Mouse (Mus musculus) forebrain, embryonic 15.5 days (tissue): ENCODE measurements around the gene Mcat. TPM values are rescaled to one million over a fixed set of nuclear protein-coding genes. Genes with fewer than 3 reads are reported as not detected.
A peak's percentile ranks its signal among the peaks of the same experiment; 100 is the strongest.

Experiments
- ATAC-seq: fragments of 200-750 bp; cut with Nextera tagmentation; replicated peaks from 2 replicates; pipeline ENCODE4 v1.8.0; 2017; ENCODE audit warnings: mild to moderate bottlenecking, moderate TSS enrichment, moderate library complexity
- H3K27ac ChIP-seq: fragments of 300-500 bp; sonication (generic); replicated peaks from 2 replicates; pipeline ENCODE4 v1.5.1; 2015; ENCODE audit warnings: mild to moderate bottlenecking, inconsistent platforms
- H3K27me3 ChIP-seq: fragments of 300-500 bp; sonication (generic); 2 replicates; pipeline ENCODE4 v1.6.1; 2015; ENCODE audit warnings: inconsistent platforms
- H3K36me3 ChIP-seq: fragments of 300-500 bp; sonication (generic); 2 replicates; pipeline ENCODE4 v1.6.1; 2015; ENCODE audit warnings: mild to moderate bottlenecking, inconsistent platforms
- H3K4me1 ChIP-seq: fragments of 300-500 bp; sonication (generic); 2 replicates; pipeline ENCODE4 v1.6.1; 2015; ENCODE audit warnings: inconsistent platforms
- H3K4me2 ChIP-seq: fragments of 300-500 bp; sonication (generic); replicated peaks from 2 replicates; pipeline ENCODE4 v1.6.1; 2015; ENCODE audit warnings: mild to moderate bottlenecking, inconsistent platforms
- H3K4me3 ChIP-seq: fragments of 300-500 bp; sonication (generic); 2 replicates; pipeline ENCODE4 v1.5.1; 2015; ENCODE audit warnings: mild to moderate bottlenecking, inconsistent platforms
- H3K9ac ChIP-seq: fragments of 300-500 bp; sonication (generic); replicated peaks from 2 replicates; pipeline ENCODE4 v1.6.1; 2015; ENCODE audit warnings: mild to moderate bottlenecking, inconsistent platforms
- H3K9me3 ChIP-seq: fragments of 300-500 bp; sonication (generic); 2 replicates; pipeline ENCODE4 v1.6.1; 2016; ENCODE audit warnings: inconsistent platforms
- WGBS: fragments of 180-500 bp; shearing (Covaris S2); methylation state at CpG from one replicate; pipeline ENCODE4 v1.1.7; 2015; ENCODE audit warnings: mixed read lengths; 5-methylcytosine and 5-hydroxymethylcytosine counted together
- polyA plus RNA-seq: library from polyadenylated mRNA; unstranded; fragments of >200 nt; fragmentation: Nextera tagmentation; extraction: Ambion mirVana; gene quantifications from 2 replicates; pipeline ENCODE4 v1.2.1, GENCODE M21; 2015

Mcat gene
- polyA plus RNA-seq, 1 experiment from 2014 or later, result 36.0 TPM

DNA sequence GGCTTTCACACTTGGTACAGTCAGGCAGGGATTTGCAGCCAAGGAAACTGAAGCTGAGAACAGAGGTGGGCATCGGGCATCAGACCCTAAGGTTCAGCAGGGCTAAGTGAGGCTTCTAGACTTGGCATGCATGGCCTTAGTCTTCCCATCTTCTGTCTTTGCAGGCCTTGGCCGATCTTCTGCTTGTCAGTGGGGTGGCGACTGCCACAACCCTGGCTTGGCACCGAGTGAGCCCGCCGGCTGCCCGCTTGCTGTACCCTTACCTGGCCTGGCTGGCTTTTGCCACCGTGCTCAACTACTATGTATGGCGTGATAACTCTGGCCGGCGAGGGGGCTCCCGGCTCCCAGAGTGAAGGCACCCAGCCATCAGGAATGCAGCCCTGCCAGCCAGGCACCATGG is 10.0 kb upstream of the Mcat start:
- ATAC-seq, result no peak

DNA sequence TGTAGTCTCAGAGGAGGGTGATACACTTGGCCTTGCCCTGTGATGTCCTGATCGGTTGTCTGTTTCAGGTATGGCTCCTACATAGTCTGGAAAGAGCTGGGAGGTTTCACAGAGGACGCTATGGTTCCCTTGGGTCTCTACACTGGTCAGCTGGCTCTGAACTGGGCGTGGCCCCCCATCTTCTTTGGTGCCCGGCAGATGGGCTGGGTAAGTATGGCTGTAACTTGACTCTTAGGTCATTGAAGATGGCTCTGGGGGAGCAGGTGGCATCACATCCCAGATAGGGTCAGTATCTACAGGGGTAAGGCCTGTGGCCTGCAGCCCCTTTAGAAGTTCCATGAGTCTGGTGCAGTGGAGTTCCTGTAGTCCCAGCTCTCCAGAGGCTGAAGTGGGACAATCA is 8.5 kb upstream of the Mcat start:
- no peak overlapping the region for H3K9ac ChIP-seq
- ATAC-seq, result no peak
- H3K4me1 ChIP-seq, result no peaks in the 10 kb centered on the region
- H3K27me3 ChIP-seq, result no peaks in the 10 kb centered on the region
- no peaks in the 10 kb centered on the region for H3K9me3 ChIP-seq
- no peak overlapping the region for H3K4me2 ChIP-seq
- H3K27ac ChIP-seq, result no peak overlapping the region
- no peak overlapping the region for H3K4me3 ChIP-seq
- 91% methylated on average over 4 of the region's 4 CpGs for WGBS
- peaks cover 27% of the 10 kb centered on the region for H3K36me3 ChIP-seq

More for the DNA sequence above, 10.0 kb upstream of the Mcat start:
- no peak overlapping the region for H3K9ac ChIP-seq
- no peak overlapping the region for H3K4me2 ChIP-seq
- no peak overlapping the region for H3K27ac ChIP-seq
- no peak overlapping the region for H3K4me3 ChIP-seq
- H3K27me3 ChIP-seq, result no peaks in the 10 kb centered on the region
- 97% methylated on average over 12 of the region's 12 CpGs for WGBS
- H3K9me3 ChIP-seq, result no peaks in the 10 kb centered on the region
- H3K36me3 ChIP-seq, result peaks cover 42% of the 10 kb centered on the region
- no peaks in the 10 kb centered on the region for H3K4me1 ChIP-seq

DNA sequence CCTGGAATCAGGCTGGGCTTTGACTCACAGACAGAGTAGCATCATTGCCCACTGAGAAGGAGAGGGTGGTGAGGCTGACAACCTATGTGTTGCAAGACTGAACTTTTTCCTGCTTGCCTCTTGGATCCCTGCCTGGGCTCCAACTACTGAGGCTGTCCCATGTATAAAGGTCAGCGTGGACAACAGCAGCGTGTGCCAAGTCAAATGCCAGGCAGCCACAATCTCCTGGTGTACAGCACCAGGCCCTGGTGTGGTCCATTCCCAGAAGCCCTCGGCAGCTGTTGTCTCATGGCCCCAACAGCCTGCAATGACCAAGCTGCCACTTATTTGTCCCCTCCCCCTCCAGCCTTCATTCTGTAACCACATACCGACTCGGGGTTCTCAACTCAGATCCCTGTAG is 8.0 kb upstream of the Mcat start:
- WGBS, result 87% methylated on average over 5 of the region's 5 CpGs
- no peaks in the 10 kb centered on the region for H3K4me1 ChIP-seq
- no peaks in the 10 kb centered on the region for H3K27me3 ChIP-seq
- H3K9ac ChIP-seq, result no peak overlapping the region
- no peaks in the 10 kb centered on the region for H3K9me3 ChIP-seq
- no peak for ATAC-seq
- no peak overlapping the region for H3K4me2 ChIP-seq
- H3K36me3 ChIP-seq, result peaks cover 23% of the 10 kb centered on the region
- H3K4me3 ChIP-seq, result no peak overlapping the region
- no peak overlapping the region for H3K27ac ChIP-seq

DNA sequence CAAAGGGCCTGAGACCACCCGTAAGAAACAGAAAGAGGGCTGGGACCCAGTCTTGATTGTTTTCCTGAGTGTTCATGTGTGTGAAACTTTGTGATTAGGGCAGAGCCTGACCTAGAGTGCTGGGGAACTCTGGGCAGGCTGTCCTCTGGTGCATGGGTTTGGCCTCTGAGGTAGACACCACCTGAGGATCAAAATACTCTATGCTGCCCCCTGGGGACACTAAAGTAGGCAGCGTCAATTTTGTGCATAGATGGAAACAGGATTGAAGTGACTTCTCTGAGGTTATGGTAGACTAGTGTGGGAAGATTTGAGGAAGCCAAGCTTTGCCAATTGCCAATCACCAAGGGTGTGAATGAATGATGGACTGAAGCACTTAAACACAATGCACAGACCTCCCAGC is 7.1 kb upstream of the Mcat start:
- ATAC-seq, result no peak
- H3K4me2 ChIP-seq, result no peak overlapping the region
- H3K27me3 ChIP-seq, result no peaks in the 10 kb centered on the region
- 66% methylated on average over 2 of the region's 2 CpGs for WGBS
- H3K9ac ChIP-seq, result no peak overlapping the region
- H3K9me3 ChIP-seq, result no peaks in the 10 kb centered on the region
- no peaks in the 10 kb centered on the region for H3K4me1 ChIP-seq
- H3K36me3 ChIP-seq, result peaks cover 13% of the 10 kb centered on the region; the same call in 1 of the 2 replicates
- no peak overlapping the region for H3K27ac ChIP-seq
- H3K4me3 ChIP-seq, result no peak overlapping the region

- Histone ChIP-seq H3K36me3 (peaks cover 3% of the 10 kb centered on the region; the same call in 1 of the 2 replicates), H3K4me2 (no peak overlapping the region), H3K4me3 (no peak overlapping the region), H3K4me1 (no peaks in the 10 kb centered on the region), H3K27ac (no peak overlapping the region), H3K27me3 (no peaks in the 10 kb centered on the region), H3K9ac (no peak overlapping the region), H3K9me3 (no peaks in the 10 kb centered on the region)
- WGBS, result 63% methylated on average over 11 of the region's 11 CpGs
- ATAC-seq, result no peak
Measured at GRCm38 (mm10) chr15:83569682-83570081, 6.1 kb upstream of the Mcat start.

DNA sequence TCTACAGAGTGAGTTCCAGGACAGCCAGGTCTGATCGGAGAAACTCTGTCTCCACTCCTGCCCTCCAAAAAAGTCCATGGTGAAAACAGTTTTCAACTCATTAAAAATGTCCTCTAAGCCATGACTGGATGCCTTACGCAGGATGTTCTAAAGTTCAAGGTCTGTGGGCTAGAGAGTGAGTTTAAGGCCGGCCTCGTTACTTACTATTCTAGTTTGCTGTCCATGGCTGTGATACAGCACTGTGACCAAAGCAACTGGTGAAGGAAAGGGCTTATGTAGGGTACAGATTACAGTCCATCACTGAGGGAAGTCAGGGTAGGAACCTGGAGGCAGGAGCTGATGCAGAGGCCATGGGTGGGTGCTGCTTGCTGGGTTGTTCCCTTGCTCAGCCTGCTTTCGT is 5.0 kb upstream of the Mcat start:
- Histone ChIP-seq H3K27ac (no peak overlapping the region), H3K4me1 (peaks cover 10% of the 10 kb centered on the region)

GRCm38 (mm10) chr15:83567728-83568127 is 4.1 kb upstream of the Mcat start:
- Histone ChIP-seq H3K36me3 (no peaks in the 10 kb centered on the region), H3K27me3 (peaks cover 6% of the 10 kb centered on the region; the same call in 1 of the 2 replicates), H3K4me2 (no peak overlapping the region), H3K4me3 (no peak overlapping the region), H3K9ac (no peak overlapping the region), H3K4me1 (peaks cover 19% of the 10 kb centered on the region), H3K9me3 (no peaks in the 10 kb centered on the region), H3K27ac (no peak overlapping the region)
- ATAC-seq, result no peak
- WGBS, result 89% methylated on average over 3 of the region's 3 CpGs

More for the DNA sequence above, 5.0 kb upstream of the Mcat start:
- ATAC-seq, result no peak
- Histone ChIP-seq H3K36me3 (no peaks in the 10 kb centered on the region), H3K27me3 (peaks cover 6% of the 10 kb centered on the region; the same call in 1 of the 2 replicates), H3K9me3 (no peaks in the 10 kb centered on the region), H3K4me2 (no peak overlapping the region), H3K9ac (no peak overlapping the region), H3K4me3 (no peak overlapping the region)
- WGBS, result 95% methylated on average over 5 of the region's 5 CpGs

- peaks cover 22% of the 10 kb centered on the region for H3K4me1 ChIP-seq
- H3K36me3 ChIP-seq, result no peaks in the 10 kb centered on the region
- peaks cover 6% of the 10 kb centered on the region; the same call in 1 of the 2 replicates for H3K27me3 ChIP-seq
- H3K4me2 ChIP-seq, result no peak overlapping the region
- 77% methylated on average over 5 of the region's 5 CpGs for WGBS
- H3K9ac ChIP-seq, result no peak overlapping the region
- H3K4me3 ChIP-seq, result no peak overlapping the region
- H3K27ac ChIP-seq, result no peak overlapping the region
- no peak for ATAC-seq
- H3K9me3 ChIP-seq, result no peaks in the 10 kb centered on the region
Measured at GRCm38 (mm10) chr15:83566006-83566405, 2.4 kb upstream of the Mcat start.

DNA sequence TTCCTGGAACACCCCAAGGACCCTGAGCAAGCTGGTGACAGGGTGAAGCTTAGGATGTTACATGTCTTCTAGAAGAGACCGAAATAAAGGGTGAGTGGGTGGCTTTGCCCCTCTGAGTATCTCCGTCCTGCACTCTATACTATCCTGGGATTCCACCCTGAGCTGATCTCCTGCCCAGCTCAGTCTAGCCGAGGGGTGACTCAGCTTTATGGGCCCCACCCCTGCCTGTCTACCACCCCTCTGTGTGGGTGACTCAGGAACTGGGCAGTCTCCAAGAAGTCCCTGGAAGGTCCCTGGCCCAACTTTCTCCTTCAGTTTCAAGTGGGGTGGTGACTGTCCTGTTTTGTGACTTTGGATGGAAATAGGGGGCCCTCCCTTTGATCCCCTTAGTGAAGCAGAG is 1.8 kb upstream of the Mcat start:
- 89% methylated on average over 3 of the region's 3 CpGs for WGBS
- H3K4me2 ChIP-seq, result no peak overlapping the region
- no peak for ATAC-seq
- H3K9me3 ChIP-seq, result no peaks in the 10 kb centered on the region
- no peak overlapping the region for H3K9ac ChIP-seq
- peaks cover 6% of the 10 kb centered on the region; the same call in 1 of the 2 replicates for H3K27me3 ChIP-seq
- no peak overlapping the region for H3K27ac ChIP-seq
- no peak overlapping the region for H3K4me3 ChIP-seq
- no peaks in the 10 kb centered on the region for H3K36me3 ChIP-seq
- peaks cover 22% of the 10 kb centered on the region for H3K4me1 ChIP-seq

GRCm38 (mm10) chr15:83563857-83564651 is 467 bp upstream of the Mcat start:
- Histone ChIP-seq H3K9ac (peak overlapping the region; percentile 45), H3K9me3 (no peaks in the 10 kb centered on the region), H3K4me3 (peak overlapping the region; percentile 36), H3K27ac (no peak overlapping the region), H3K4me1 (peaks cover 22% of the 10 kb centered on the region), H3K36me3 (no peaks in the 10 kb centered on the region), H3K27me3 (peaks cover 6% of the 10 kb centered on the region; the same call in 1 of the 2 replicates), H3K4me2 (peak overlapping the region; percentile 80)
- 2% methylated on average over 27 of the region's 27 CpGs for WGBS
- ATAC-seq, result 0 out of 2 replicates have a peak, but pooled peaks have one; percentile 20

- Histone ChIP-seq H3K4me1 (peaks cover 22% of the 10 kb centered on the region), H3K4me2 (peak overlapping the region; percentile 80), H3K9ac (0 out of 2 replicates have a peak overlapping the region, but pooled peaks have one; percentile 45), H3K36me3 (no peaks in the 10 kb centered on the region), H3K27ac (no peak overlapping the region), H3K27me3 (peaks cover 6% of the 10 kb centered on the region; the same call in 1 of the 2 replicates), H3K9me3 (no peaks in the 10 kb centered on the region), H3K4me3 (peak overlapping the region; percentile 36; the same call in 1 of the 2 replicates)
- WGBS, result 27% methylated on average over 15 of the region's 15 CpGs
- peak; percentile 77 for ATAC-seq
Measured at GRCm38 (mm10) chr15:83562626-83563270, 839 bp downstream of the Mcat start.

- peaks cover 6% of the 10 kb centered on the region; the same call in 1 of the 2 replicates for H3K27me3 ChIP-seq
- H3K36me3 ChIP-seq, result no peaks in the 10 kb centered on the region
- ATAC-seq, result no peak
- H3K9me3 ChIP-seq, result no peaks in the 10 kb centered on the region
- 42% methylated on average over 5 of the region's 5 CpGs for WGBS
- peaks cover 23% of the 10 kb centered on the region for H3K4me1 ChIP-seq
- H3K9ac ChIP-seq, result no peak overlapping the region
- no peak overlapping the region for H3K4me2 ChIP-seq
- H3K4me3 ChIP-seq, result no peak overlapping the region
- H3K27ac ChIP-seq, result no peak overlapping the region
Measured at GRCm38 (mm10) chr15:83560941-83561477, 2.6 kb downstream of the Mcat start.
